Mouse (Mus musculus): ENCODE measurements around the gene Opcml. TPM values are rescaled to one million over a fixed set of nuclear protein-coding genes. Genes with fewer than 3 reads are reported as not detected.

Opcml gene
- total RNA-seq, 2 experiments from 2014 or later = 1.6 to 1.9 TPM

DNA sequence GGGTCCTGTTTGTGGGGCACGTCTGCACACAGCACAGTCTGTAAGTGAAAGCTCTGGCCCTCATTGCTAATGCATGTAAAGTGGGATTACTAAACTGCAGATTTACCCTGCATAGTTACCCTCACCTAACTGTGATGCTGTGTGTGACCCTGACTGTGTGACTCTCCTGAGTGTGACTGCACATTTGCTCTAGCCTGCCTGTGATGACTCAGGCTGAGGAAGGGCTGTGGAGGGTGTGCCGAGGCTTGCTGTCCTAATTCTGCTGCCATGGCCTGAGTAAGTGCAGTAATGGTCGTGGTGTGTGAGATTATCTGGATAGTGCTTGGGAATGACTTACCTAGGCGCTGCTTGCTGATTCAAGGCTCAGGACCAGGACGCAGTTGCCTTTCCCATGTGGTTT, 52.2 kb downstream of the Opcml start:
- peak; percentile 10 for DNase-seq

- no peak for DNase-seq
Measured at GRCm38 (mm10) chr9:27871624-27872023, 81.0 kb downstream of the Opcml start.

DNA sequence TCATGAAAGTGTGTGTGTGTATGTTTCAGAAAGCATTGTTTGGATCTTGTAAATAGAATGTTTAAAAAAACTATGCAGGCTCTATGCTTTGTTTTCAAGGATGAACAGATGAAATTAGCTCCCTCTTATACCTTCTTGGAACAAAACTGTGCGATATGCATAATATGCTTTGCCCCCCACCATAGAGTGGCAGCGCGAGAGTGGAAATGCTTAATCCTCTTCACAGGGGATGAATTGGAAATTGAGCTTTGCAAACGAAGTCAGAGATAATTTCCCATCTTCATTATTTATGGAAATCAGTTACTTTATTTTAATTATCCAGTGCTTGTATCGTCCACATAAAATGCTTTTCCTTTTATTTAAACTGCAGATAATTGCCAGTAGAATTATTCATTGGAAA, 99.1 kb downstream of the Opcml start:
- no peak for DNase-seq

GRCm38 (mm10) chr9:27917250-27917649, 126.7 kb downstream of the Opcml start:
- DNase-seq = peak; percentile 4

DNA sequence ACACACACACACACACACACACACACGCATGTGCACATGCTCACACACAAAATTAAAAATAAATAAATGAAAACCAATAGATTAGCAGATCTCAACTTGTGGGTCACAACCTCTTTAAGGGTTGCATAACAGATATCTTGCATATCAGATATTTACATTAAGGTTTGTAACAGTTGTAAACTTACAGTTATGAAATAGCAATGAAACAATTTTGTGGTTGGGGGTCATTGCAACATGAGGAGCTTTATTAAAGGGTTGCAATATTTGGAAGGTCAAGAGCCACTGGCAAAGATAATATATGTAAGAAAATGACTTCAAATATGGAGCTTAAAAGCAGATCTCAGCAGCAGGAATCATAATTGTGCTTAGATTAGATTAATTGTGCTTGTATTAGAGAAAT, 132.9 kb downstream of the Opcml start:
- DNase-seq = no peak

DNA sequence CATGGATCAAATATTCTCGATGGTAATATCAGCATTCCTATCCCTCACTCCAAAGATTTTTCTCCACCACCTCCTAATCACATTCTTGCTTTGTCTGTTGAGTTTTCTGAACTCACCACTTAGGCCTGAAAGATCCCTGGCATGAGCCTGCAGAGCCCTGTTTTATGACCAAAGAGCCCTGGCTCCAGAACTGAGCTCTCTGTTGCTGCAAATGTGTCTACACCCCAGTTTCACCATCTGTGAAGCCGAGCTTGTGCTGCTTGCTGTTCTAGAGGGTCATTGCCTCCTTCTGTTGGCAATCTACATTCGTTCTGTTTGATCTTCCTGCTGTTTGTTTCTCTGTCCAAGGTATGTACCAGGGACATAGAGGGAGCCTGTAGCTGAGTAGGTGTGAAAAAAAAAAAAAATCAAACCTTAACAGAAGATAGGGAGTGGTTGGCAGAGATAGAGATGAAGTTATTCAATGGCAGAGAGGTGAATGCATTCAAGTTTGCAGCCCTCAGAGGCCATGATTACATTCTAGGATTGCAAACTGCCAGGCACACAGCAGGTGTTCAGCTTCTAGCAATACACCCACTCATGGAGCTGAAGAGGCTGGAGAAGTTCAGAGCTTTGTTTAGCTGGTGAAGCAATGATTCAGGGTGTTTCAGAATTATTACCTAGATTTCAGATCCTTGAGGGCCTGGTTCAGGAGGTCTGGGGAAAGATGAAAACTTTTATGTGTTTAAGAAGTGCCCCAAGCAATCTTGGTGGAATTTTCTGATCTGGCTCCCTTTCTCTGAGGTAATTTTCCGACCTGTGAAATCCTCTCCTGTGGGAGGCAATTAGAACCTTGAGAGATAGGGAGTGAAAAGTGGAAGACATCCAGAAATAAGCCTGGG, 133.6 kb downstream of the Opcml start:
- no peak for DNase-seq

GRCm38 (mm10) chr9:27925650-27926049, 135.1 kb downstream of the Opcml start:
- no peak for DNase-seq

GRCm38 (mm10) chr9:27937253-27937652, 146.7 kb downstream of the Opcml start:
- DNase-seq = no peak

- DNase-seq = no peak
Measured at GRCm38 (mm10) chr9:27937660-27938059, 147.1 kb downstream of the Opcml start.

GRCm38 (mm10) chr9:27945323-27946010, 154.9 kb downstream of the Opcml start:
- DNase-seq = no peak

DNA sequence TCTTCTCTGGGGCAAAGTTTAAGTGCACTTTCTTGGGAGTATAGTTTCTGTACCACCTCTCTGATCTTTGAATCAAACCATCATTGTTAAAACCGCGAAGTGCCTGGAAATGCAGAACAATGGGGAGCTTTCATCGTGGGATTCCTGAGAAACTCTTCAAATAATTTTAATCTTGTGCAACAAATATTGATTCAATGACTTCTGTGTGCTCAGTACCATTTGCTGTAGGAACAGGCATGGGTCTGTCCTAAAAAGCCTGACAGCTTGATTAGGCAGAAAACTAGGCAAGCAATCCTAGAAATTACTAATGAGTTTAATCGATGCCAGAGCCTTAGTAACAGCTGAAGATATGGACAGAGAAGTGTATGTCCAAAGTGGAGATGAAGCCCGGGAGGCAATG, 160.5 kb downstream of the Opcml start:
- DNase-seq = no peak

DNA sequence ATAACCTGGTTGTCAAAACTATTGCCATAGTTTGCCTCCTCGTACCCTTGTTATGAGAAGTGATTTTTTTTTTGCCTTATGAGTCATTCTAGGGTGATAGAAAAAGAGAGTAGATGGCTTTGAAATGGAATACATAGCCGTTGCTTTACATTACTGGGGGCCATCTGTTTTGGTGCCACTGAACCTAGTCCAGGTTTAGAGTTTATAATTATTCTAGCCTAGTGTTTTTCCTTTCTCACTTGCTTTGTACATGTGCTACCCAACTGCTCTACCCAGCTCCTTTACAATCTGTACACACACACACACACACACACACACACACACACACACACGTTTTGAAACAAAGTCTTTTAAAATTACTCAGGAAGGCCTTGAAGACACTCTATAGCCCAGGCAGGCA, 171.1 kb downstream of the Opcml start:
- DNase-seq = no peak

- no peak for DNase-seq
Measured at GRCm38 (mm10) chr9:27963385-27963784, 172.8 kb downstream of the Opcml start.

- DNase-seq = no peak
Measured at GRCm38 (mm10) chr9:27964902-27965550, 174.5 kb downstream of the Opcml start.

DNA sequence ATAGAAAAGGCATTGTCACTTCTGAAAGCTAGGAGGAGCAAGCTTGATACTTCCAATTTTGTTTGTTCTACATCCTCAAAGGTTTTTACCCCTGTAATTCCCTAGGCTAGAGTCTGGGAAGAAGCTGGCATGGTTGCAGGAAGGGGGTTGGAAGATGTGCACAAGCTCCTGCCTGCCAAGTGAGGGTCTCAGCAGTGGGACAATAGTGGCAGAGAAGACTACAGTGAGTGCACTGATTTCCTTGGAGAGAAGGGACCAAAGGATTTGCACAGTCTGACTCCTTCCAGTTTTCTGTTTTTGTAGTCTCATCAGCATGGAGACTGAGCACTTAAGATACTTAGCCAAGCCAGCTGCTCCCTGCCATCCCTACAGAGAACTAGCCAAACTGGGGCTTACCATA, 177.7 kb downstream of the Opcml start:
- no peak for DNase-seq

DNA sequence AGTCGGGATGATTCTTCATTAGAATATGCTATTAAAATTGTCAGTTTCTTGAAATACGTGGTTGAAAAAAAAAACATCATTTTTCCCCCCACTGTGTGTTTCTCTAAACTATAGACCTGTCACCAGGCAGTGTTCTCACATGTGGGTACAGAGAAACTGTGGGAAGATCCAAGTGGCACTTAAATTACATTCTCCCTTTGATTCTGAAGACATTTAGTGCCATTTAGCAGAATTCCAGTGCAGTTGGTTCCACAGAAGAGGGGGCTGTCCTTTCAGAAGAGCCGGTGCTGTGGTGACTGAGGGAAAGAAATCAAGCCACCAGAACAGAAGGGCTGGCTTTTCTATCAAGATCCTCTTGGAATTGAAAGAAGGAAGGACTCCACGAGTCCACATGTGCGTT, 181.7 kb downstream of the Opcml start:
- DNase-seq = no peak

DNA sequence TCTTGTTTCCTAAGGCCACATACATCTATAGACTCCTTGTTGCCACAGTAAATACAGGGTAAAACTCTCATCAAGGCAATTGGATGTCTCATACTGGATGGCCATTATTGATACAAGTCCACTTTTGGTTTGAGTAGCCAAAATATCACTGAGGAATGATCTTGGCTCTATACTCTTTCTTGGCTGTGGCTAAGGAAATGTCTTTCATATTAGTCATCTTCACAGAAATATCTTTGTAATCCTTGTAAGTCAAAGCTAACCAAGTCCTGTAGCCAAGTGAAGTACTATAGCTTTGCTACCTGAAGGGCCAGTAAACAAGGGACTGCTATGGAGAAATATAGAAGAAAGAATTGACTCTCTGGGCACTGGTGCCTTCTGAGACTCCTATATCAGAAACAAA, 192.0 kb downstream of the Opcml start:
- DNase-seq = no peak

GRCm38 (mm10) chr9:27986604-27987588, 196.3 kb downstream of the Opcml start:
- no peak for DNase-seq

DNA sequence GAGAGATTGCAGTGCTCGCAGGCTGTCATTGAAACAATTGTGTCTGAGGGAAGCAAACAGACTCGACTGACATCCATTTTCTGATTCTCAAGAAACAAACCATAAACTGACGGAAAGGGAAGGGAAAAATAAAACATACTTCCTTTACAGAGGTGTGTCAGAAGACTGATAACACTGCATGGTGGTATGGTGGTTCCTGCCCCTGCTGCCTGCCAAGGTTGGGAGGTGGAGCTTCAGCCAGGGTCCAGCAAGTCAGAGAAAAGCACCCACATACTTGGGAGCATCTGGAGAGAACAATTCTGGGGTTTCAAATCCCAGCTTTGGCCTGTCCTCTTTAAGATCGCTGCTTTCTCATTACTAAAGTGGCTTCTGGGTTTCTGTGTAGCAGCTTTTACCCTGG, 201.0 kb downstream of the Opcml start:
- DNase-seq = no peak

- DNase-seq = no peak
Measured at GRCm38 (mm10) chr9:27996536-27996935, 206.0 kb downstream of the Opcml start.

DNA sequence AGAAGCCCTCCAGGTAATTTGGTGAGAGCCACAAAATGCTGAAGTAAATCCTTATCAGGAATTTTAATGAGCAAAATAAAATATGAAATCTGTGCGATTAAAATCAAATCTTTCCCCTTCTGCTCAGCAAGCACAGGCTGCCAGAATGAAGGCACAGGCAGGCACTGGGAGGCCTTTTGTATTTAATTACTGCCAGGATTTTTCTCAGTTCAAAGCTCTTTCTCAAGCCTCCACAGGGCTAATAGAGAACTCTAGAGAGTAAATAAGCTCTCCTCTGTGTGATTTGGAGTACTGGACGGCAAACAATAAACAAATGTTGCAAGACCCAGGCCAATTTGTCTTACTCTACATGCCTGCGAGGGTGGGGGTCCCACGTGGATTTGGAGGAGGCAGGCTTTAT, 208.2 kb downstream of the Opcml start:
- no peak for DNase-seq

DNA sequence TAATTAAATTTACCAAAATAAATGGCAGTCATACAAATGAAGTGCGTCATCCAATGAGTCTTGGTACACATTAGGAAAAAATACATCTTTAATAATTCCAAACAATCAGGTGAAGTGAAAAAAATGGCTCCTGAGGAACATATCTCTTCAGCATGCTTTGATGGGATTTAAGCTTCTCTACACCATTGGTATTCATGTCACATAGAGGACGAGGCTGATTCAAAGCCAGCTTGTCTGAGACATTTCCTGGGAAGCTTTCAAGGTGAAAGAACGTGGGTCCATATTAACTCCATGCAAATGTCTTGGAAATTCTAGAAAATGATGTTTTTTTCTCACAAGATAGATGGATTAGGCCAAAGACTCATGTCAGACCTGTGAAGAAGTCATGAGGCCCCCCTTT, 212.6 kb downstream of the Opcml start:
- DNase-seq = no peak
